Mouse (Mus musculus): ENCODE results near the gene Arhgap15.

DNA sequence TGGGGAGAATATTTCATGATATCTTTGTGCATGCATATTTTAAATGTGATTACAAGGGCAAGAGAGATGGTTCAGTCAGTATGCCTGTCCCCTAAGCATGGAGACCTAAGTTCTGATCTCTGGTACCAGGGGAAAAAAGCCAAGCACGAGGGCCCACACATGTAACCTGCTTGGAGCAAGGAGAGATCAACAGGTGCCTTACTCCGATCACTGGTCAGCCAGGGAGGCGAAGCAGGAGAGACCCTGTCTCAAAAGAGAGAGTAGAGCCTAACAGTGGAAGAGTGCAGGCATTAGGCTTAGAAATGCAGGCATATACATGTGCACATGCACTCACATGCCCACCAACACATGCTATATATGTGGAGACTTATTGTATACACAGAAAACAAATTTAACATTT, 19.8 kb upstream of the Arhgap15 start:
- TF ChIP-seq CTCF (IDR thresholded peaks at IDR 0.05; ENCODE audit: low read depth, low read length): no peak
- TF ChIP-seq TAL1 (conservative IDR thresholded peaks at IDR 0.05; ENCODE audit: low read depth, low read length): no peak

All from G1E (cell line).